Mouse (Mus musculus): ENCODE results near the gene C7.

C7 gene

GRCm38 (mm10) chr15:4973355-4973754, 90.2 kb downstream of the C7 start:
- DNase-seq, result no peak

Measured in retina, postnatal 1 day (tissue).